Mouse (Mus musculus) layer of hippocampus, adult 2 months (tissue): Measurements from ENCODE around the gene Btbd35f19. TPM values are rescaled to one million over a fixed set of nuclear protein-coding genes. Genes with fewer than 3 reads are reported as not detected.
"Not testable (repeated sequence)": the region's sequence is repeated elsewhere in the genome, so short reads cannot be mapped to it uniquely, and the experiment has no call there.

Experiments used
- DNase-seq, 2 experiments: peaks; one replicate each; pipeline ENCODE4 v3.0.0; 2022; ENCODE audit warnings: low spot score in 2 of 2
- H3K27ac ChIP-seq: fragments of 200-600 bp; 2 replicates; pipeline ENCODE4 v1.8.1; 2022
- H3K4me3 ChIP-seq: fragments of 200-600 bp; 2 replicates; pipeline ENCODE4 v1.8.1; 2022; ENCODE audit warnings: mild to moderate bottlenecking
- long read RNA-seq, 2 experiments: library from polyadenylated mRNA; stranded (forward); transcript quantifications; one replicate each; pipeline ENCODE4 v2.0.0; 2021; ENCODE audit warnings: borderline mapping rate in 2 of 2
- total RNA-seq, 2 experiments: library from RNA; stranded (reverse); gene quantifications; 2 replicates each; pipeline ENCODE4 v1.2.3; 2021

Gene Btbd35f19
- total RNA-seq = not detected
- long read RNA-seq, experiment 1 = 0 reads
- long read RNA-seq, experiment 2 = 0 reads

GRCm38 (mm10) chrX:31383818-31384217 is at the start of gene Btbd35f19:
TSS of gene Btbd35f19 (minus strand) at chrX:31383918.
- H3K4me3 ChIP-seq = not testable (repeated sequence)

DNA sequence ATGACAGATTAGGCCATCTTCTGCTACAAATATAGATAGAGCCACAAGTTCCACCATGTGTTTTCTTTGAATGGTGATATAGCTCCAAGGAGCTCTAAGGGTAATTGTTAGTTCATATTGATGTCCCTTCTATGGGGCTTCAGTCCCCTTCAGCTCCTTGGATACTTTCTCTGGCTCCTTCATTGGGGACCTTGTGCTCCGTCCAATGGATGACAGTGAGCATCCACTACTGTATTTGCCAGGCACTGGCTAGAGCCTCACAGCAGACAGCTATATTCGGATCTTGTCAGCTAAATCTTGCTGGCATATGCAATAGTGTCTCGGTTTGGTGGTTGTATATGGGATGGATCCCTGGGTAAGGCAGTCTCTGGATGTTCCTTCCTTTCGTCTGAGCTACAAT is 41.8 kb downstream of the Btbd35f19 start:
- H3K27ac ChIP-seq, H3K4me3 ChIP-seq: not testable (repeated sequence)
- peak in 1 of 2 experiments; percentile 0 for DNase-seq

More at GRCm38 (mm10) chrX:31383818-31384217, at the start of gene Btbd35f19:
- not testable (repeated sequence) for DNase-seq, H3K27ac ChIP-seq

DNA sequence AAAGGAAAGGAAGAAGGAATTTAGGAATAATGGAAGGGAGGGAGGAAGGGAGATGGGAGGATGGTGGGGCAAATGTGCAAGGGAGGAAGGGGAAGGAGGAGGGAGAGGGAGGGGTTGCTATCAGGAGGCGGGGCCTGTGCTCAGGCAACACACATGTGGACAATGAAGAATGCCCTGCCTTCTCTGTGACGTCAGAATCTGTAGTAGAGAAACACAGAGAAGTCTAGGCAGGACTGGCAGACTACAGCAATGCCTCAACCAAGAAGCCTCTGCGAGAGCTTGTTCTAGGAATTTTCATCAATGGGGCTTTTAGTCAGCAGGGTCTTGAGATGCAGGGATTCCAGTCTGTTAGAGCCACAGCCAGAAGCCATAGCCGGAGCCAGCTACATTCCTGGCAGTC is 47.6 kb downstream of the Btbd35f19 start, which contains the start of gene Btbd35f26:
Gene Btbd35f26, plus strand, starts transcription at position 301 of the 400 bp plus-strand sequence.
- H3K27ac ChIP-seq, H3K4me3 ChIP-seq, DNase-seq: not testable (repeated sequence)

Other genes starting within 250 kb of the Btbd35f19 start
- not detected for gene Spin2f, start 130.0 kb downstream of the Btbd35f19 start, total RNA-seq
- not detected for gene Btbd35f26, start 47.5 kb downstream of the Btbd35f19 start, total RNA-seq
- not detected for gene Gm21883, start 190.4 kb upstream of the Btbd35f19 start, total RNA-seq
- gene Spin2e, start 235.0 kb upstream of the Btbd35f19 start, total RNA-seq = not detected